Mouse (Mus musculus): ENCODE measurements around the gene Slc11a2.

DNA sequence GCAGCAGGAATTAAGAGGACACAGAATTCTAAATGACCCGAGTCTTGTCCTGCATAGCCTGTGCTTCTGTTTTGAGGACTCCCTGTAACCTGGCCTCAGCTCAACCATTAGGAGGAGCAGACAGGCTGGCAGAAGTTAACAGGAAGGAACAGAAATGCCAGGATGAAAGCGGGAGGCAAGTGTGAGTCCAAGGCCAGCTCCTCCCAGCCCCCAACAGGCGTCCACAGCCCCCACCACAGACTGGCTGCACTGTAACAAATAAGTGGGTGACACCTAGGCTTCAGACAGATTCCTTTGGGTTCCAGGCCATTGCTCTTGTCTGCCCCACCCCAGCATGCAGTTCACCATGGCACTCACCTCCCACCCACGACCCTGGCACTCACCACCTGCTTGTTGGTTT, 22.1 kb downstream of the Slc11a2 start:
- no peak for TF ChIP-seq POLR2A (IDR thresholded peaks at IDR 0.05; ENCODE audit: borderline replicate concordance, low read depth, low read length)
- no peak for TF ChIP-seq CTCF (IDR thresholded peaks at IDR 0.05; ENCODE audit: low read depth, low read length)

All from bone marrow macrophage, adult 2 months (primary cell).